Mouse (Mus musculus) embryonic fibroblast, embryonic 13.5 days (primary cell): ENCODE measurements around the gene Lrp5.

Experiments used
- CTCF ChIP-seq: IDR thresholded peaks from 2 replicates; pipeline ENCODE4 v1.5.1; 2011; ENCODE audit warnings: mild to moderate bottlenecking, control low read depth, low read length, moderate library complexity, borderline replicate concordance; ENCODE audit not compliant: insufficient read depth
- POLR2A ChIP-seq: IDR thresholded peaks from 2 replicates; pipeline ENCODE4 v1.6.1; 2011; ENCODE audit warnings: low read depth, mild to moderate bottlenecking, control low read depth, low read length, moderate library complexity

GRCm38 (mm10) chr19:3539456-3539855, 146.9 kb downstream of the Lrp5 start:
- TF ChIP-seq CTCF (no peak), POLR2A (no peak)
